Mouse (Mus musculus) mesoderm, embryonic 11.5 days (tissue): ENCODE measurements around the gene Tnrc18.
"Not testable (repeated sequence)": the region's sequence is repeated elsewhere in the genome, so short reads cannot be mapped to it uniquely, and the experiment has no call there.

Experiments used
- DNase-seq: peaks from one replicate; pipeline ENCODE4 v3.0.0-alpha.2; 2012; ENCODE audit warnings: low read depth, low spot score

The Tnrc18 gene

DNA sequence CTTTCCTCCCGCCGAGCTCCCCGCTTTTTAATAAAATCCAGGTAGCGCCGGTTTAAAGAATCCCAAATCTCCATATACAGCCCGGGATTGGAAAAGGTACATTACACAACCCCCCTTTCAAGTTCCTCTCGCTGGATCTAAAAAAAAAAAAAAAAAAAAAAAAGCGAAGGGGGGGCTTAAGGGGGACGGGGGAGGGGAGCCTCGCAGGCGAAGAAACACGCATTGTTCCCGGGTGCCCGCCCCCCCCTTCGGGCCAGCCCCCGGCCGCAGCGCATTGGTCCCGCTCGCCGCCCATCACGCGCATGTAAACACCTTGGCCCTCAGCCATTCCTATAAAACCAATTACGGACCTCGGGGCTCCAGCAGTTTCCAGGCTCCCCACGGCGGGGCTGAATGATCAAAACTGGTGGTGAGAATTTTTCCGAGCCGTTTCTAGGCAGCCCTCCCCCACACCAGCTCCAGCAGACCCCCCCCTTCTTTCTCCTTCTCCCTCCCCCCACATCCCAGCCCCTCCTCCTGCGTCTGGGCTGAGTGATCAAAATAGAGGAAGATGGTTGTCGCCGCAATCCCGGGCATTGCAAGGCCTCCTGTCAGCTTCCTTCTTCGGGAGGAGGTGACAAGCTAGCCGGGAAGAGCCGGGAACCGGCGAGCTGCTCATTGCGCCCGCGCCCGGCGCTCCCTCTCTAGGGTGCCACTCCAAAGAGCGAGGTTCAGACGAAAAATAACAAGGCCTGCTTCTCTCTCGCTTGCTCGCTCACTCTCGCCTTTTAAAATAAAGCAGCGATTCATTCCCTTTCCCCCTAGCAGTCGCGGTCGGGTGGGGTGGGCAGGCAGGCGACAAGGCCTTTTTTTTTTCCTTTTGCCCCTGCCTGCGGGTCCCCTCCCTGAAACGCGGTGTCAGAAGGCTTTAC is at the start of gene Tnrc18:
Gene Tnrc18, minus strand, starts transcription at position 139 of the 911 bp plus-strand sequence.
- DNase-seq: peak; percentile 100

DNA sequence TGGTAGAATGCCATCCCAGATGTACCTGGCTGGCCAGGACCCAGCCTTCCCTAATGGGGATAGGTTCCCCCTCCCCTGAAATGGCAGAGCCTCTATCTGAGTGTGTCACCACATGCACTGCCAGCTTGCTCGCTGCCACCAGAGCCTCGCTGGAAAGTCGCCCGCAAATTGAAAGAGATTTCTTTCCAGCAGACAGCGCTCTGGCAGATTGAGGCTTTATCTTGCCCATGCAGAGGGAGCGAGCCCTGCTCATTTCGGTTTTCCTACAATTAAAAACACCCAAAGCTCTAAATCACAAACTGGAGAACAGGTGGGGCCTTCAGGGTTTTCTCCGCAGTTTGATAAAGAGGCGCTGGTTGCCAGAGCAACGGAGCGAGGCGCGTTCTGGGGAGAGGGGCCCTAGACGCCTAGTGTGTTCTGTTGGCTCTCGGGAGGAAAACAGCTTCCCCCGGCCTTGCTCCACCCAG is 40.3 kb upstream of the Tnrc18 start:
- no peak for DNase-seq

DNA sequence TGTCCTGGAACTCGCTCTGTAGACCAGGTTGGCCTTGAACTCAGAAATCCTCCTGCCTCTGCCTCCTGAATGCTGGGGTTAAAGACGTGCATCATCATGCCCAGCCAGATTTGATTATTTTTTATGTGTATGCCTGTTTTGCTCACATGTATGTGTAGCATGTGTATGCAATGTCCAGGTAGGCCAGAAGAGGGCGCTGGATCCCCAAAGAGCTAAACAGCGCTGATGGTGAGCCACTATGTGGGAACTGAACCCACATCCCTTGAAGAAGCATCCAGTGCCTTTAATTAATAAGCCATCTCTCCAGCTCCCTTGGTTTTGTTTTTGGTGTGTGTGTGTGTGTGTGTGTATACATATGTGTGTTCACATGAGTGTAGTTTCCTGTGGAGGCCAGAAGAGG is 38.9 kb upstream of the Tnrc18 start:
- DNase-seq: no peak

DNA sequence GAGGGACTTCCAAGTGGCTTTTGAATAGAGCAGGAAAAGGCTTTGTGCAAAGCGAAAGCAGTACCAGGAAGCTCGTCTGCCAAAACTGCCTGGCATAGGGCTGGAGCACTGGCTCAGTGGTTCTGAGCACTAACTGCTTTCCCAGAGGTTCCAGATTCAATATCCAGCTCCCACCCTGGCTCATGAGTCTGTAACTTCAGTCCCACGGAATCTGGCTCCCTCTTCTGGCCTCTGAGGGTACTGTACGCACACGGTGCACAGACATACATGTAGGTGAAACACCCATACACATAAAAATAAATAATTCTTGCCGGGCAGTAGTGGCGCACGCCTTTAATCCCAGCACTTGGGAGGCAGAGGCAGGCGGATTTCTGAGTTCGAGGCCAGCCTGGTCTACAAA is 37.4 kb upstream of the Tnrc18 start:
- peak; percentile 69 for DNase-seq

GRCm38 (mm10) chr5:142853585-142853984 is 36.1 kb upstream of the Tnrc18 start:
- DNase-seq: no peak

GRCm38 (mm10) chr5:142851681-142852049 is 34.2 kb upstream of the Tnrc18 start:
- DNase-seq: no peak

- no peak for DNase-seq
These were observed 33.6 kb upstream of the Tnrc18 start for GRCm38 (mm10) chr5:142850916-142851680.

GRCm38 (mm10) chr5:142850476-142850875 is 33.0 kb upstream of the Tnrc18 start:
- DNase-seq: no peak

- no peak for DNase-seq
These were observed 31.4 kb upstream of the Tnrc18 start for GRCm38 (mm10) chr5:142848911-142849310.

- no peak for DNase-seq
These were observed 30.7 kb upstream of the Tnrc18 start for GRCm38 (mm10) chr5:142848149-142848548.

GRCm38 (mm10) chr5:142844467-142844866 is 27.0 kb upstream of the Tnrc18 start:
- no peak for DNase-seq

DNA sequence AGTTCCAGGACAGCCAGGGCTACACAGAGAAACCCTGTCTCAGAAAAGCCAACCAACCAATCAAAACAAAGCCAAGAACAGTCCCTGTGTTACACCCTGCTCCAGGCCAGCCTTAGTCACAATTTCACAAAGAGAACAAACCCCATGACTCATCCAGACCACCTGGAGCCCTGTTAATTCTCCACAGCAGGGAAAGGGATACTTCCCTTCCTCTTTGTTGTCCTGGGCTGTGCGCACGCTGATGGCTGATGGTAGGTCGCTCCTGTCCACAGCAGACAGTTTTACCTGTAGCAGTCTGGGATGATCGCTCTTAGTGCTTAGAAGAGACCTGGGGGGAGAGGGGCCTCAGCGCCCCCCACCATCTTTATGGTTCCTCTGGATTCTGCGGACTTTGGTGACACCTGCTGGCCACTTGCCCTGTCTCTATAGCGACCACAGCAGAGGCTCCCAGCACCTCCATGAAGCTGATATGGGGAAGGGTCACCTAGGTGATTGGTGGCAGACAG is 24.7 kb upstream of the Tnrc18 start:
- no peak for DNase-seq

- no peak for DNase-seq
These were observed 24.1 kb upstream of the Tnrc18 start for GRCm38 (mm10) chr5:142841372-142842136.

DNA sequence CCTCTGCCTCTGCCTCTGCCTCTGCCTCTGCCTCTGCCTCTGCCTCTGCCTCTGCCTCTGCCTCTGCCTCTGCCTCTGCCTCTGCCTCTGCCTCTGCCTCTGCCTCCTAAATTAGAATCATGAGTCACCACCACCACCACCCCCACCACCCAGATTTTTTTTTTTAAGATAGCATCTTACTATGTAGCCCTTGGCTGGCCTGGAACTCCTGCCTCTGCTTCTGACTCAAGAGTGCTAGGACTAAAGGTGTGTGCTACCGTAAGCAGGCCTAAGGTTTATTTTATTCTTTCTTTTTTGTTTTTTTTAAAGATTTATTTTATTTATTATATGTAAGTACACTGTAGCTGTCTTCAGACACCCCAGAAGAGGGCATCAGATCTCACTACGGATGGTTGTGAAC is 20.0 kb upstream of the Tnrc18 start:
- not testable (repeated sequence) for DNase-seq

- no peak for DNase-seq
These were observed 19.4 kb upstream of the Tnrc18 start for GRCm38 (mm10) chr5:142836891-142837290.

- no peak for DNase-seq
These were observed 16.4 kb upstream of the Tnrc18 start for GRCm38 (mm10) chr5:142833646-142834438.

- no peak for DNase-seq
These were observed 8.7 kb upstream of the Tnrc18 start for GRCm38 (mm10) chr5:142826131-142826530.

DNA sequence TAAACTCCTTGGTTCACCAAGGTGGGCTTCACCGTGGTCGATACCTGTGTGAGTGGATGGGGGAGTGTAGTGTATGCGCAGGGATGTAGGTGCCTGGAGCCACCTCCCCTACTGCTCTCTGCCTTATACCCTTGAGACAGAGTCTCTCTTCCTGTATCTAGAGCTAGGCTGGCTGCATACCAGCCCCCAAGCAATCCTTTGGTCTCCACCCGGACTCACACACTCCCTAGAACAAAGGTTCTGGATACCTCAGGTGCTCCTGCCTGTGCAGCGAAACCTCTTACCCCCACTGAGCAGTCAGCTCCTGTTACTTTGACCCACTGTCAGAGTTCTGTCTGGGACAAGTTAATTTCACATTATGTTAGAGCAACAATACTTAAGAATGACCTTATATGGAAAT is 8.2 kb upstream of the Tnrc18 start:
- DNase-seq: no peak

DNA sequence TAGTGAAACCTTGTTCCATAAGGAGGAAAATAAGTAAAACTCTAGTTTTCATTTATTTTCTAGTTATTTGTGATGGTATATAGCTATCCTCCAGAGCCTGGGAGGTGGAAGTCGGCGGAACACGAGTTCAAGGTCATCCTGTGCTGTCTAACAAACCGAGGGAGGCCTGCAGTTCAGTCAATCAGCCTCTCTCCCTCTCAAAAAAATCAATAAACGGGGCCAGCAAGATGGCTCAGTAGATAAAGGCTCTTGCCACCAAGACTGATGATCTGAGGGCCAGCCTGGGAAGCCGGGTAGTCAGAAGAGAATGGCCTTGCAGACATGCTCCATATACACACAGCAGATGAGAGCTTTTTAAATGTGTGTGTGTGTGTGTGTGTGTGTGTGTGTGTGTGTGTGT is 6.6 kb upstream of the Tnrc18 start:
- no peak for DNase-seq

DNA sequence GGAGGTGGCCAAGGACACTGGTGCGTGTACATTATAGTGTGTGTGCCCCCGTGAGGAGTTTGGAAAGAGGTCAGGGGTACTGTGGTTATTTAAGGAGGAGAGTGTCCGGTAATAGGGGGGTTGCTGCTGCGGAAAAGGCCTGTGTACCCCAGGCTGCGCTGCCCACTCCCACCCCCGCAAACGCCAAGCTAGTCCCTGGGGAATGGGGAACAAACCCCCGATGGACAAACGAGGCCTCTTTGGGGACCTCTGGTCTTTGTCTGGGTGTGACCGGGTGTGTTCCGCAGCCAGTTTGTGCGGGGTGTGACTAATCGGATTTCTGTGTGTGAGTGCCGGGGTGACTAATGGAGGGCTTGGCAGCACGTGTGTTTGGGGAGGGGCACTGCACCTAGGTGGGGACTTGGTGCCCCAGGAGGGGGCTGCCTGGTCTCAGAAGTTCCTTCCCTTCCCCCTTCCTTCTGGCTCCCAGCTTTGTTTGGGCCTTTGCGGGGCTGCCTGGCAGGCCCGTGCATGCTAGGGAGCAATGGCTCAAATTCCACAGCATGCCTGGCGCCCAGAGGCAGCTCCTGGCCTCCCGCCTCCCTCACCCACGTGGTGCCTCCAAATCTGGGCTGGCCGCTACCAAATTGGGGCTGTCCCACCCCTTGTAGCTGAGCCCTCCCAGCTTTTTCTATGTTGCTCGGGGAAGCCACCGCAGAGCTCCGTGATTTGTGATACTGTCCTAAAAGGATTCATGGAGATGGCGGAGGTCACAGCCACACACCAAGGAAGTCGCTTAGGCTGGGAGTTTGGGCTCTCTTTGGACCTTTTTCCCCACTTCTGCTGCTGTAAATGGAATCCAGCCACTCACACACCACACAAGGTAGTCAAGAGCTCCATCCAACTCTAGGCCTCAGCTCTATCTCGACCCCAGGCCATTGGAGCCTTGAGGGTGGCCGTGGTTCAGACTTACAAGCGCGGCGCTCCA is 5.9 kb upstream of the Tnrc18 start:
- peak; percentile 91 for DNase-seq
